In the genomic region with DNA sequence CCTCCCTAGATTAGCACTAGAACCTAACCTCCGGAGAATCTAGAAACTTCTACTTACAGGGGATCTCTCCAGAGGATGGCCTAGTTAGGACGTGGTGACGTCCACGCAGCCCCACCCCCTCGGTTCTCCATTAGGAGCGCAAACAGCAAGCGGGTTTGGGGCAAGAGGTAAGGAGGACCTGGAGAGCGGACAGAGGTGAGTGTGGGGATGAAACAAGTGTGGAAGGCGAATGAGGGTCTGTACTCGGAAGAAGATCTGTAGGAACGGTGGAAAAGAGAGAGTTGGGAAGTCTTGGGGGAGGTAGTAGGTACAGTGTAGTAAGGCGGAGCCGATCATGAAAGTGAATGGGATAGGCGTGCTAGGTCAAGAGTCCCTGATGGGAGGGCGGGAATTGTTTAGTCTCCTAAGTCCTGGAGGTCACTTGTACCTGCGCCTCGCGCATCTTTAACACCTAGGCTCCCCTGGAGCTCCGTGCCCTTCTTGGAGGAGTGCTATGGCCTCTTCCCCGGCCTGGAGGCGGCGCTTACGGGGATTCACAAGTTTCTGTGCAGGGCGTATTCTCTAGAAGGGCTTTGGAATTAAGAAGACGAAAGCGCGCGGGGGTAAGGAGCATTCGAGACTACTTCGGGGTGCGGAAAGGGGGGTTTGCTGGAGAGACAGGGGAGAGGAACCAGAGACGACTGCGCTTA, we compare ENCODE assay signal across 9 mouse cellular contexts. TPM values are rescaled to one million over a fixed set of nuclear protein-coding genes. Genes with fewer than 3 reads are reported as not detected.
A peak's percentile ranks its signal among the peaks of the same experiment; 100 is the strongest.
DNase-seq lines count a peak whose midpoint lies in the region; ATAC-seq and TF ChIP-seq lines count a peak whose summit lies in the region.
"Had no signal": no experiment of that assay in that cellular context is flagged by ENCODE, and none has a peak within 500 bp of the region (broad histone marks: within the 10 kb centered on the region; RNA-seq: fewer than 3 reads in every experiment).

No protein-coding gene starts in this region.

- H3K4me1 ChIP-seq in limb, embryonic 10.5 days = peaks cover 18% of the 10 kb centered on the region
- H3K4me1 ChIP-seq in midbrain, embryonic 10.5 days = peaks cover 31% of the 10 kb centered on the region

- H3K27ac ChIP-seq in limb, embryonic 10.5 days = peak overlapping the region; percentile 22; the same call in 1 of the 2 replicates
- peak overlapping the region; percentile 39; the same call in 1 of the 2 replicates for H3K27ac ChIP-seq in midbrain, embryonic 10.5 days (replicated peaks)

- peak; percentile 69 for ATAC-seq in Patski
- ATAC-seq in erythroid progenitor cell, adult 5-6 weeks (replicated peaks; ENCODE audit: low FRiP score, poor library complexity, severe bottlenecking) = peak; percentile 63

- POLR2A ChIA-PET in Patski (lab: Charles Lee) = interaction anchor here (0.7 kb wide), 1 partner anchor 34 kb away, joined by 5 read pairs; no protein-coding TSS in a partner anchor

- in situ Hi-C loops in Patski (cut with MboI; ENCODE audit: low pct_unique_long_range_greater_than_20kb) = no loop called here

- DNase-seq in 3T3-L1 (ENCODE audit: low read depth, low spot score) (peak; percentile 61), Patski (ENCODE audit: low read depth, low spot score) (no peak)
- peak; percentile 18 for DNase-seq in heart, postnatal 25 days (ENCODE audit: low spot score)
- DNase-seq in limb, embryonic 10.5 days (ENCODE audit: low spot score) = peak; percentile 62
- DNase-seq in midbrain, embryonic 10.5 days (ENCODE audit: low spot score) = peak; percentile 63
- peak; percentile 71 for DNase-seq in testis, postnatal 10 days (ENCODE audit: low spot score)
- DNase-seq in cerebellum, postnatal 4 days (ENCODE audit: low spot score in 2 of 2) = no peak

- under 1% methylated on average over 33 of the region's 33 CpGs for WGBS in limb, embryonic 10.5 days
- 2% methylated on average over 33 of the region's 33 CpGs for WGBS in midbrain, embryonic 10.5 days

- no peaks in the 10 kb centered on the region for H3K9me3 ChIP-seq in limb, embryonic 10.5 days (replicated peaks)
- H3K9me3 ChIP-seq in midbrain, embryonic 10.5 days (replicated peaks) = no peaks in the 10 kb centered on the region

- no peaks in the 10 kb centered on the region for H3K27me3 ChIP-seq in Patski
- H3K27me3 ChIP-seq in limb, embryonic 10.5 days (ENCODE audit: low read depth, poor library complexity, severe bottlenecking) = peaks cover 87% of the 10 kb centered on the region
- peaks cover 86% of the 10 kb centered on the region for H3K27me3 ChIP-seq in midbrain, embryonic 10.5 days (ENCODE audit: low read depth, poor library complexity, severe bottlenecking)

- intact Hi-C loops in heart, postnatal 25 days (cut with DNase I) = no loop called here

- CTCF ChIA-PET in Patski (lab: Charles Lee) = interaction anchor here (1.2 kb wide), 1 partner anchor 44 kb away, joined by 3 read pairs; no protein-coding TSS in a partner anchor

- no peak for TF ChIP-seq CTCF in Patski (IDR thresholded peaks at IDR 0.05)

- peak overlapping the region; percentile 59 for H3K4me3 ChIP-seq in limb, embryonic 10.5 days
- H3K4me3 ChIP-seq in midbrain, embryonic 10.5 days = peak overlapping the region; percentile 62

- H3K36me3 ChIP-seq in limb, embryonic 10.5 days = no peaks in the 10 kb centered on the region
- H3K36me3 ChIP-seq in midbrain, embryonic 10.5 days = no peaks in the 10 kb centered on the region

RNA-seq across cellular contexts. Expression of a gene that starts 6.8 kb away (rescaled TPM):
- not detected for polyA plus RNA-seq in Patski (2021)
- not detected in 2 replicates for total RNA-seq in erythroid progenitor cell, adult 5-6 weeks (2015; ENCODE audit: low replicate concordance)
- total RNA-seq in erythroid progenitor cell, adult 5-6 weeks (2017; ENCODE audit: low replicate concordance) = not detected in 2 replicates
- total RNA-seq in heart, postnatal 25 days (2021) = not detected
- polyA plus RNA-seq in limb, embryonic 10.5 days (2016; fragmentation: Nextera tagmentation; extraction: Ambion mirVana) = 0.38 and 0.64 TPM in 2 replicates
- 0.16 TPM in 1 of 2 replicates, not detected in the other for polyA plus RNA-seq in midbrain, embryonic 10.5 days (2016; fragmentation: Nextera tagmentation; extraction: Ambion mirVana)
- total RNA-seq: gastrocnemius, postnatal 4 days had no signal

RNA-seq across cellular contexts. Expression of a gene that starts 28.1 kb away (rescaled TPM):
- 0.18 TPM for polyA plus RNA-seq in Patski (2021)
- not detected in 2 replicates for total RNA-seq in erythroid progenitor cell, adult 5-6 weeks (2015; ENCODE audit: low replicate concordance)
- total RNA-seq in erythroid progenitor cell, adult 5-6 weeks (2017; ENCODE audit: low replicate concordance) = not detected in 2 replicates
- not detected for total RNA-seq in heart, postnatal 25 days (2021)
- 0.39 and 0.85 TPM in 2 replicates for polyA plus RNA-seq in limb, embryonic 10.5 days (2016; fragmentation: Nextera tagmentation; extraction: Ambion mirVana)
- 0.74 and 1.1 TPM in 2 replicates for polyA plus RNA-seq in midbrain, embryonic 10.5 days (2016; fragmentation: Nextera tagmentation; extraction: Ambion mirVana)
- total RNA-seq: gastrocnemius, postnatal 4 days had no signal

RNA-seq across cellular contexts. Expression of a gene that starts 41.9 kb away (rescaled TPM):
- 1.4 TPM for polyA plus RNA-seq in Patski (2021)
- total RNA-seq in erythroid progenitor cell, adult 5-6 weeks (2015; ENCODE audit: low replicate concordance) = 9.2 and 9.4 TPM in 2 replicates
- total RNA-seq in erythroid progenitor cell, adult 5-6 weeks (2017; ENCODE audit: low replicate concordance) = 3.3 and 5.2 TPM in 2 replicates
- under 1 TPM; 0.20 to 0.73 TPM for total RNA-seq in heart, postnatal 25 days (2021)
- polyA plus RNA-seq in limb, embryonic 10.5 days (2016; fragmentation: Nextera tagmentation; extraction: Ambion mirVana) = 2.2 TPM in 2 replicates
- 2.5 and 2.7 TPM in 2 replicates for polyA plus RNA-seq in midbrain, embryonic 10.5 days (2016; fragmentation: Nextera tagmentation; extraction: Ambion mirVana)

RNA-seq across cellular contexts. Expression of a gene that starts 55.9 kb away (rescaled TPM):
- 0.54 TPM for polyA plus RNA-seq in Patski (2021)
- total RNA-seq in erythroid progenitor cell, adult 5-6 weeks (2015; ENCODE audit: low replicate concordance) = not detected in 2 replicates
- not detected in 2 replicates for total RNA-seq in erythroid progenitor cell, adult 5-6 weeks (2017; ENCODE audit: low replicate concordance)
- not detected for total RNA-seq in heart, postnatal 25 days (2021)
- polyA plus RNA-seq in limb, embryonic 10.5 days (2016; fragmentation: Nextera tagmentation; extraction: Ambion mirVana) = not detected in 2 replicates
- polyA plus RNA-seq in midbrain, embryonic 10.5 days (2016; fragmentation: Nextera tagmentation; extraction: Ambion mirVana) = 0.31 and 0.35 TPM in 2 replicates

Comparison
In these comparisons a context has a peak if more than half of its experiments do, and no peak if none do; other contexts are left out.
1. DNase-seq: peak in 3T3-L1 (single experiment), heart, postnatal 25 days (single experiment), limb, embryonic 10.5 days (single experiment), midbrain, embryonic 10.5 days (single experiment) and testis, postnatal 10 days (single experiment); none in Patski (single experiment) and cerebellum, postnatal 4 days (0 of 2).